Mouse (Mus musculus) heart, adult 10 weeks (tissue): Measurements from ENCODE around the gene Tmub1. TPM values are rescaled to one million over a fixed set of nuclear protein-coding genes. Genes with fewer than 3 reads are reported as not detected.

ENCODE experiments used
- polyA plus RNA-seq: library from polyadenylated mRNA; stranded (reverse); fragments of 350-450 nt; fragmentation: Illumina TruSeq; extraction: RNeasy Lipid Tissue Mini Kit (QIAGEN cat#74804); gene quantifications from one replicate; pipeline ENCODE4 v1.2.3, GENCODE M21; 2014; ENCODE audit warnings: low read depth, low replicate concordance

The Tmub1 gene
- 18.0 TPM for polyA plus RNA-seq

GRCm38 (mm10) chr5:24447624-24448298 is at the start of gene Tmub1:
Gene Tmub1 (minus strand): TSS chr5:24447854.

DNA sequence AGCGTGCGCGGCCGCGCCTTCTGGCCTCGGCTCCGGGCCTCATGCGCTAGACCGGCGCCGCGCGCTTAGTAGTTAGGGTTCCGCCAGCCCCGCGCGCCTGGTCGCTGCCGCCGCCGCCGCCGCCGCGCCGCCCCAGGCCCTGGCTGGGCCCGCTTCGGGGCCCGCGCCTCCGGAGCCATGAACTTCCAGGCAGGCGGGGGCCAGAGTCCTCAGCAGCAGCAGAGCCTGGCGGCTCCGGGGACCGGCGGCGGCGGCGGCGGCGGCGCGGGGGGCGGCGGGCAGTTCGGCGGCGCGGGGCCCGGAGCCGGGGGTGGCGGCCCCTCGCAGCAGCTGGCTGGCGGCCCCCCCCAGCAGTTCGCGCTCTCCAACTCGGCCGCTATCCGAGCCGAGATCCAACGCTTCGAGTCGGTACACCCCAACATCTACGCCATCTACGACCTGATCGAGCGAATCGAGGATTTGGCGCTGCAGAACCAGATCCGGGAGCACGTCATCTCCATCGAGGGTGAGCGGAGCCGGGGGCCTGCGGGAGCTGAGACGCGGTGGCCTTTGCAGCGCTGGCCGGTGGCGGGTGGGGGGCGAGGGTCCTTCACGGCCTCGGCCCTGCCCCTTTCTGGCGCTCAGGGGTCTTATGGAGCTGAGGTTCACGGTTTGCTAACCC is 4.5 kb upstream of the Tmub1 start, which contains the start of gene Agap3:
TSS of gene Agap3 (plus strand) at position 148 of the 661 bp plus-strand sequence.

DNA sequence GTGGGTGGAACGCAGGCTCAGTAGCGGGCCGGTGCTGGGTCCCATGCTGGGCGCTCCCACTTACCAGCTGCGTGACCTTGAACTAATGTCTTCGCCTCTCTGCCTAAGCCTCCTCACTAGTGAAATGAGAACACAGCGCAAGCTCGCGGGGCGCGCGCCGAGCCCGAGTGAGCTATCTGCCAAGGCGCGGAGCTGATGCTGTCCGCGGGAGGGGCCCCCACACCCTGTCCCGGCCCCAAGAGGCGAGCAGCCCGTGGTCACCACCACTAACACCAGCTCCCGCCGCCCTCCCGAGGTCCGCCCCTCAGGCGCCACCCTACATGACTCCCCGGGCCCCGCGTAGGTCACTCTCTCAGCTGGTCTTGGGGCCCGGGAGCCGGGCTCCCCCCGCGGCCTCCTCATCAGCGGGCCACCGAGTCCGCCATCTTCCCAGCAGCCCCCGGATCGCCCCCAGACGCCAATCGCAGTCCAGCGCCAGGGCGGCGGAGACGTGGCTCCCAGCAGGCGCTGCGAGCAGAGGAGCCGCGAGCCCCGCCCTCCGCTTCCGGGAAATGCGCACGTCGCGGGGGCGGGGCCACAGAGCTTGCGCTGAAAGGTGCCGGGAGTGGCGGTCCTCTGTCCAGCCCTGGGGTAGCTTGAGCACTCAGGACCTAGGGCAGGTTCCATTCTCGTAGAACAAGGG is 2.8 kb downstream of the Tmub1 start, which contains the start of gene Fastk:
TSS of gene Fastk (minus strand) at position 542 of the 682 bp plus-strand sequence.

DNA sequence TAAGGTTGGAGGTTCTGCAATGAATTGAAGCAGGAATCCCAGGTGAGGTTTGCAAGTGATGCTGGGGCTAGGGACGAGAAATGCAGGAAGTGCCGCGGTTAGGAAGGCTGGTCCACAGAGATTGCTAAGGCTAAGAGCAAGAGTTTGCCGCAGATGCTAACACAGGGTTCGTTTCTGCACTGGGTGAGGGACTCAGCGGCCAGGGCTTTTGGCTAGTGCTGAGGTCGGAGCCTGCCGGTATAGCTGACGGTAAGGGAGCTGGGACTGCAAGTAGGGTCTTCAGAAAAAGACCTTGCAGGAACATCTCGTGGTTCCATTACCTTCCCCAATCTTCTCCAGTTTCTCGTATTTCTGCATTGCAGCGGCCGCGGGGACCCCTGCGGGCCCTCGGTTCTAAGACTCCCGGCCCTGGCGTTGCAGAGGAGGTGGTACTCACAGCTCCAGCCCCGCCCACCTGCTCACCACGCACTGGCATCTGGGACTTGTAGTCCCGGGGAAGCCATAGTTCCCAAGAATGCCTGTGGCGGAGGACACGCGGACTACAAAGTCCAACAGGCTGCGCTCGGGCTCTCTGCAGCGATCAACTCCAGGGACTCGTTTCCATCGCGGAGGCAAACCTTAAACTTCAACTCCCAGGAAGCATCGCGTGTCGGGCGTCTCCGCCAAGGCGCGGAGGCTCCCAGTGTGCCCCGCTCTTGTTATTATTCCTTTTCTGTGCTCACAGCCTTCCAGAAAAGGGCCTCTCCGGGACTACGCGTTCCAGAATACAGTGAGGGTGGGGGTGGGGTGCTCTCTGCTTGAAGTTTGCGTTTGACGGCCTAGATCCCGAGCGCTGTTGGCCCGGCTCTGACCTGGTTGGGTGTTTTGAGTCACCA is 24.3 kb downstream of the Tmub1 start, which contains the start of the genes Cdk5 and Slc4a2:
TSS of gene Cdk5 (minus strand) at position 402 of the 875 bp plus-strand sequence.
TSS of gene Slc4a2 (plus strand) at position 709 of the 875 bp plus-strand sequence.

GRCm38 (mm10) chr5:24413042-24413693 is 34.5 kb downstream of the Tmub1 start, which contains the start of gene Asic3:
Gene Asic3 (plus strand): TSS chr5:24413392.

Other genes with a start within 250 kb of the Tmub1 start
- 73.4 TPM for gene Kcnh2, start 96.2 kb downstream of the Tmub1 start, polyA plus RNA-seq
- 18.7 TPM for gene Nos3, start 83.0 kb downstream of the Tmub1 start, polyA plus RNA-seq
- gene Atg9b, start 55.7 kb downstream of the Tmub1 start, polyA plus RNA-seq, result 1.4 TPM
- gene Abcb8, start 54.2 kb downstream of the Tmub1 start, polyA plus RNA-seq, result 90.0 TPM
- 0.21 TPM for gene Asic3, start 34.5 kb downstream of the Tmub1 start, polyA plus RNA-seq
- gene Cdk5, start 24.3 kb downstream of the Tmub1 start, polyA plus RNA-seq, result 23.0 TPM
- 24.9 TPM for gene Slc4a2, start 24.0 kb downstream of the Tmub1 start, polyA plus RNA-seq
- 266 TPM for gene Fastk, start 2.6 kb downstream of the Tmub1 start, polyA plus RNA-seq
- 83.9 TPM for gene Agap3, start 4.3 kb upstream of the Tmub1 start, polyA plus RNA-seq
- gene Gbx1, start 79.3 kb upstream of the Tmub1 start, polyA plus RNA-seq, result not detected
- 88.1 TPM for gene Asb10, start 93.1 kb upstream of the Tmub1 start, polyA plus RNA-seq
- not detected for gene 4931409K22Rik, start 109.0 kb upstream of the Tmub1 start, polyA plus RNA-seq
- 59.9 TPM for gene Abcf2, start 129.6 kb upstream of the Tmub1 start, polyA plus RNA-seq
- 6.5 TPM for gene Chpf2, start 138.9 kb upstream of the Tmub1 start, polyA plus RNA-seq
- gene Smarcd3, start 176.6 kb upstream of the Tmub1 start, polyA plus RNA-seq, result 61.2 TPM
- gene Nub1, start 237.7 kb upstream of the Tmub1 start, polyA plus RNA-seq, result 36.8 TPM